Comparison of ENCODE assay signal across 20 mouse cellular contexts in the genomic region with DNA sequence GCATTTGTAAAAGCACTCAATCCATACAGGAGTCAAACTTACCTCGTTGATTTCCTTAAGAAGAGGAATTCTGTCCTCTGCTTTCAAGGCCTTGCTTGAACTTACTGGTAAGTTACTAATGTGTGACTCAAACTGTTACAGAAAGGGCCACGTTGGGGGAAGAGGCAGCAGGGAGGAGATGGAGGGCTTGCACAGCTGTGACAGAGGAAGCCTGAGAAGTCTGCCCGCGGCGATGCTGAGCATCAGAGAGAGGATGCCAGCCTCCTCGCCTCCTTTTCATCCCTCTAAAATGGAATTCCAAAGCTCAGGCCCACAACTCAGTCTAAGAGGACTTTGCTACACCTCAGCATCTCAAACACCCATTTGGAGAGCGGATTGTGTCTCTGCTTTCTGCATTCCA. TPM values are rescaled to one million over a fixed set of nuclear protein-coding genes. Genes with fewer than 3 reads are reported as not detected.
"Had no signal": no experiment of that assay in that cellular context is flagged by ENCODE, and none has a peak within 500 bp of the region (broad histone marks: within the 10 kb centered on the region; RNA-seq: fewer than 3 reads in every experiment).

No protein-coding gene starts in this region.

- H3K36me3 ChIP-seq: liver, embryonic 13.5 days; liver, embryonic 15.5 days; lung, embryonic 15.5 days; midbrain, embryonic 10.5 days; midbrain, embryonic 12.5 days; neural tube, embryonic 12.5 days; stomach, embryonic 15.5 days had no signal

- H3K27ac ChIP-seq: liver, embryonic 13.5 days; liver, embryonic 15.5 days; lung, embryonic 15.5 days; midbrain, embryonic 10.5 days; midbrain, embryonic 12.5 days; neural tube, embryonic 12.5 days; stomach, embryonic 15.5 days; stomach, postnatal 0 days had no signal

- ATAC-seq: liver, postnatal 0 days had no signal

- H3K4me2 ChIP-seq: liver, embryonic 11.5 days; liver, embryonic 13.5 days; liver, embryonic 15.5 days; lung, embryonic 15.5 days; midbrain, embryonic 12.5 days; neural tube, embryonic 12.5 days; stomach, embryonic 15.5 days had no signal

- DNase-seq: liver, embryonic 13.5 days; liver, postnatal 0 days; lung, adult 2 months; lung, postnatal 14 days; lung, postnatal 36 days; midbrain, embryonic 14.5 days; right cerebral cortex, postnatal 14 days had no signal

- H3K9me3 ChIP-seq: liver, embryonic 13.5 days; liver, embryonic 15.5 days; lung, embryonic 15.5 days; midbrain, embryonic 10.5 days; midbrain, embryonic 12.5 days; neural tube, embryonic 12.5 days; stomach, embryonic 15.5 days had no signal

- H3K27me3 ChIP-seq: liver, embryonic 13.5 days; liver, embryonic 15.5 days; midbrain, embryonic 12.5 days; neural tube, embryonic 12.5 days; stomach, embryonic 15.5 days had no signal

- H3K9ac ChIP-seq: liver, embryonic 13.5 days; liver, embryonic 15.5 days; liver, postnatal 0 days; lung, embryonic 15.5 days; midbrain, embryonic 12.5 days; neural tube, embryonic 12.5 days; stomach, embryonic 15.5 days had no signal

- H3K4me1 ChIP-seq: liver, embryonic 13.5 days; liver, embryonic 15.5 days had no signal

- H3K4me3 ChIP-seq: liver, embryonic 13.5 days; liver, embryonic 15.5 days; lung, embryonic 15.5 days; midbrain, embryonic 10.5 days; midbrain, embryonic 12.5 days; neural tube, embryonic 12.5 days; stomach, embryonic 15.5 days had no signal

RNA-seq across cellular contexts. Expression of a gene that starts 39.3 kb away (rescaled TPM):
- total RNA-seq: midbrain, postnatal 0 days; monocyte, adult 5-6 weeks had no signal
- polyA plus RNA-seq: lung, adult 2 months; lung, embryonic 15.5 days; lung, postnatal 0 days; midbrain, embryonic 10.5 days; midbrain, embryonic 12.5 days; midbrain, embryonic 14.5 days; midbrain, postnatal 0 days; neural tube, embryonic 12.5 days; neural tube, embryonic 14.5 days; spleen, adult 2 months had no signal
